Mouse (Mus musculus): ENCODE data around the gene Ly86.

GRCm38 (mm10) chr13:37428496-37428895 lies 83.5 kb downstream of the Ly86 start:
- TF ChIP-seq CTCF (IDR thresholded peaks at IDR 0.05; ENCODE audit: low read depth) (no peak), EP300 (IDR thresholded peaks at IDR 0.05; ENCODE audit: low read depth) (no peak)
